Mouse (Mus musculus) heart, embryonic 16.5 days (tissue): Measurements from ENCODE around the gene Ubl3. TPM values are rescaled to one million over a fixed set of nuclear protein-coding genes. Genes with fewer than 3 reads are reported as not detected.
A peak's percentile ranks its signal among the peaks of the same experiment; 100 is the strongest.

Experiments used
- ATAC-seq: fragments of 200-750 bp; cut with Nextera tagmentation; replicated peaks from 2 replicates; pipeline ENCODE4 v1.8.0; 2017; ENCODE audit warnings: moderate number of reproducible peaks; ENCODE audit not compliant: insufficient read depth, low FRiP score; ENCODE audit errors: extremely low read depth
- H3K27ac ChIP-seq: fragments of 300-500 bp; sonication (generic); 2 replicates; pipeline ENCODE4 v1.5.1; 2014; ENCODE audit warnings: mild to moderate bottlenecking, low read length, control low read depth, moderate library complexity
- H3K27me3 ChIP-seq: fragments of 300-500 bp; sonication (generic); 2 replicates; pipeline ENCODE4 v1.6.1; 2014; ENCODE audit warnings: low read length, mixed read lengths; ENCODE audit not compliant: control insufficient read depth, insufficient read depth
- H3K36me3 ChIP-seq: fragments of 300-500 bp; sonication (generic); 2 replicates; pipeline ENCODE4 v1.6.1; 2014; ENCODE audit not compliant: control insufficient read depth, insufficient read depth
- H3K4me1 ChIP-seq: fragments of 300-500 bp; sonication (generic); 2 replicates; pipeline ENCODE4 v1.6.1; 2014; ENCODE audit warnings: low read length, mixed read lengths; ENCODE audit not compliant: control insufficient read depth, insufficient read depth
- H3K4me2 ChIP-seq: fragments of 300-500 bp; sonication (generic); 2 replicates; pipeline ENCODE4 v1.6.1; 2014; ENCODE audit warnings: low read depth, mild to moderate bottlenecking, control low read depth, low read length
- H3K4me3 ChIP-seq: fragments of 300-500 bp; sonication (generic); 2 replicates; pipeline ENCODE4 v1.5.1; 2014; ENCODE audit warnings: mild to moderate bottlenecking, control low read depth, low read length
- H3K9ac ChIP-seq: fragments of 300-500 bp; sonication (generic); 2 replicates; pipeline ENCODE4 v1.6.1; 2014; ENCODE audit warnings: low read length, control low read depth
- H3K9me3 ChIP-seq: fragments of 300-500 bp; sonication (generic); replicated peaks from 2 replicates; pipeline ENCODE4 v1.6.1; 2016; ENCODE audit warnings: low read length; ENCODE audit not compliant: control insufficient read depth
- WGBS: fragments of 180-500 bp; shearing (Covaris S2); extraction: QIAGEN DNeasy Blood & Tissue Kit; methylation state at CpG from one replicate; pipeline ENCODE4 v1.1.7; 2014; 5-methylcytosine and 5-hydroxymethylcytosine counted together
- polyA plus RNA-seq: library from polyadenylated mRNA; unstranded; fragments of >200 nt; fragmentation: Nextera tagmentation; extraction: Ambion mirVana; gene quantifications from 2 replicates; pipeline ENCODE4 v1.2.1, GENCODE M21; 2015

Gene Ubl3
- polyA plus RNA-seq, 1 experiment from 2014 or later = 70.9 TPM

DNA sequence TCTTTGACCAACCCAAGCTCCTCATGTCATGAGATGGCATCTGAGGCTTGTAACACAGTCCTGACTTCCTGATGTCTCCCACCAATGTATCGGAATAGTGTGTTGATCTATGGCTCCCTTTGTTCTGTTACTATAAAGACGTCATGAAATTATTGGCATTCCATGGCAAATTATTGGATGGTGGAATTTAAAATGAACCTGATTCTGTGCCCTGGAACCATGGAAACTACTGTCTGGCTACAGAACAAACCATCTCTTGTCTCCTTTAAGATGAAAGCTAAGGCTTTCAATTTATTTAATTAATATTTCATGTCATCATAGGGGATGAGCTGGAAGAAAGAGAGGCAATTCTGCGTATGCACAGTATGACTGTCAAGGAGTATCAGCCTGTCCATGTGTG lies 36.4 kb upstream of the Ubl3 start:
- 84% methylated on average over 3 of the region's 3 CpGs for WGBS
- Histone ChIP-seq H3K27ac (no peak overlapping the region), H3K27me3 (no peaks in the 10 kb centered on the region), H3K36me3 (no peaks in the 10 kb centered on the region), H3K9ac (no peak overlapping the region), H3K4me1 (no peaks in the 10 kb centered on the region), H3K4me2 (no peak overlapping the region), H3K4me3 (no peak overlapping the region), H3K9me3 (no peaks in the 10 kb centered on the region)
- no peak for ATAC-seq

DNA sequence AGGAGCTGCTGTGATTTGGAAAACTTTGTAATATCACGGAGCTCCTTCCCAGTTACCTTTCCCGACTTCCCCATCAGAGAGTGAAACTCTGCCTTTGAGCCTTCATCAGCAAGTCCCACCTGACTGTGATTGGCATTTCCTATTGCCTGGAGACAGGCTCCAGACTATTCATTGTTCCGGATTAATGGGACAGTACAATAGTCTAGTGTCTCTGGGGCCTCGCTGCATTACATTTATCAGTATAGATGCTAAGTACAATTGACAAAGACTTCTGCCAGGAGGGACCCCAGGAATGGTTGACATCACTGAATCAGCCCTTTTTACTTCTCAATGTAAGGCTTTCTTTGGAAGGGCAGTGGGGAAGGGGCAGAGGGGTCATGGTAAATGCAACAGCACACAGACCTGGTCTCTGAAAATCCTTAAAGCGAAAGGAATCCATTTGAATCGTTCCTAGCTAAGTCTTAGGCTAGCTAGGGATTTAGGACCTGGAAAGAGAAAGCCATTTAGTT lies 35.6 kb upstream of the Ubl3 start:
- no peak for ATAC-seq
- no peak overlapping the region for H3K9ac ChIP-seq
- WGBS = 68% methylated on average over 6 of the region's 6 CpGs
- no peaks in the 10 kb centered on the region for H3K4me1 ChIP-seq
- H3K36me3 ChIP-seq = no peaks in the 10 kb centered on the region
- H3K4me2 ChIP-seq = no peak overlapping the region
- no peak overlapping the region for H3K4me3 ChIP-seq
- H3K27ac ChIP-seq = no peak overlapping the region
- no peaks in the 10 kb centered on the region for H3K27me3 ChIP-seq
- 0 out of 2 replicates have a peak, but pooled peaks cover 2% of the 10 kb centered on the region for H3K9me3 ChIP-seq

DNA sequence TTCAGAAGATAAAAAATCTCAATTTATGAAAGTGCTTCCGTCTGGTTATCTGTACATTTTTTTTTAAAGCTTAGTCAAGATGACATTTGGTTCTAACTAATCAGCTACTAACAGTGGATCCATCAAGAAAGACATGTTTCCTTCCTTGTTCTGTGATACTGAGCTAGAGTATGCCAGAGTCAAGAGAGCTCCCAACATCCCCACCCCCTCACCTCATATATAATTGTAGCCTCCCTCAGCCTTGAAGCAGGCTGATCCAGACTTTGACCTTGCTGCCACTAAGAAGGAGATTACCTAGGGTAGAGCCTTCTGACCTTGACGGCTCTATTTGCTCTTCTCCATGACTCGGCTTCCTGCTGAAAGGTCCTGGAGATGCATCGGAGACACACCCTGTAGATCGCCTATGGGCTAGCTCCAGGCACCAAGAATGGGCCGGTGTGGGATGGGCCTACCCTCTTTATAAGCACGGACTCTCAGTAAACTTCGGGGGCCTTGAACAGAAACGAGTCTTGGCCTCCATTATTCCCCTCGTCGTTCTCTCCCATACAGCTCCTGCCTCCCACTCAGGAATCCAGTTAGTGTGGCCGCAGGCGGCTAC lies 27.9 kb upstream of the Ubl3 start:
- 0 out of 2 replicates have a peak, but pooled peaks cover 2% of the 10 kb centered on the region for H3K9me3 ChIP-seq
- no peak overlapping the region for H3K4me2 ChIP-seq
- no peaks in the 10 kb centered on the region for H3K27me3 ChIP-seq
- ATAC-seq = no peak
- H3K36me3 ChIP-seq = no peaks in the 10 kb centered on the region
- no peak overlapping the region for H3K9ac ChIP-seq
- no peak overlapping the region for H3K4me3 ChIP-seq
- no peaks in the 10 kb centered on the region for H3K4me1 ChIP-seq
- WGBS = 93% methylated on average over 13 of the region's 13 CpGs
- no peak overlapping the region for H3K27ac ChIP-seq

DNA sequence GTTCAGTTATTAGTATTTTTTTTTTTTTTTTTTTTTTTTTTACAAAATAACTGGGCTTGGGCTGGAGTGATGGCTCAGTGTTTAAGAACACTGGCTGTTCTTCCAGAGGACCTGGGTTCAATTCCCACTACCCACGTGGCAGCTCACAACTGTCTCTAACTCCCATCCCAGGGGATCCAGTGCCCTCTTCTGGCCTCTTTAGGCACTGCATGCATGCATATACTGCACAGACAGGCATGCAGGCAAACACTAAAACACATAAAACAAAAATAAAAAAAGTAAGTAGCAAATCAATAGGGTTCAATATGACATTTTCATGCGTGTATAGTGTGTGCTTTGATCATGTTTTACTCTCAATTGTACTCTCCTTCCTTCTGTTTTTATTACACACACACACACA lies 26.6 kb upstream of the Ubl3 start:
- no peak overlapping the region for H3K9ac ChIP-seq
- H3K9me3 ChIP-seq = 0 out of 2 replicates have a peak, but pooled peaks cover 2% of the 10 kb centered on the region
- no peaks in the 10 kb centered on the region for H3K36me3 ChIP-seq
- ATAC-seq = no peak
- 78% methylated on average over 2 of the region's 2 CpGs for WGBS
- H3K4me2 ChIP-seq = no peak overlapping the region
- peaks cover 4% of the 10 kb centered on the region for H3K4me1 ChIP-seq
- no peaks in the 10 kb centered on the region for H3K27me3 ChIP-seq
- H3K27ac ChIP-seq = no peak overlapping the region
- H3K4me3 ChIP-seq = no peak overlapping the region

DNA sequence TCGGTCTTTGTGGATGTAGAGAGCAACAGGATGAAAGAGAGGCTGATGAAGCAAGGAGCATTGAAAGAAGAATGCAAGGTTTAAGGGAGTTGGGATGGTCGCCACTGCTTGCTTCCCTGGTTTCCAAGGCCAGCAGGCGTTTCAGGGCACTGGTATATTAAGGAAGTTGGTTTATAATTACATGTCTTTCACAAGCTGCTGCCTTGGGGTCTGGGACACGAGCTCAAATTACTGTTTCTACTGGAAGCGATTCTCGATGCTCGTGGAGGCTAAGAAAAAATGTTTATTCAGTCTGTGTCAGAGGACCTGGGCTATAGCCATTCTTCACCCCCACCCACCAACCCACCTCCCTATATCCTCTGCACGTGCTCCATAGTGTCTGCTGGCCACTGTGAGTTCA lies 25.8 kb upstream of the Ubl3 start:
- no peak overlapping the region for H3K4me3 ChIP-seq
- ATAC-seq = no peak

DNA sequence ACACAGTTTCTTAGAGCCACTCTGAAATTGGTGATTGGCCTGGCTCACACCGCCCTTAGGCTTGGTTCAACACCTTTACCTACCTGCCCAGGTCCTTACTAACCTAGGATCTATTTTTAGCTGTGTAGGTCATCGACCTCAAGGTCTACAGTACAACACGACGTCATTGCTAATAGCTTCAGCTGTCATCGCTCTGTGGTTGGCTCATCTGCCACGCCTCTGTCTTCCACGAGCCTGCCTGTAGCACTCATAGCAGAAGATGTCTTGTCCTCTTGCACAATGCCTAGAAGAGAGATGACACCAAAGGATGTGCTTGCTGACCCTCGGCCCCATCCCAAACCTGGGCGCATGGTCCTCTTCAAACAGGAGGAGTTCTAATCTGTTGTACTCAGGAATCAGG lies 24.7 kb upstream of the Ubl3 start:
- Histone ChIP-seq H3K36me3 (no peaks in the 10 kb centered on the region), H3K27ac (no peak overlapping the region), H3K4me3 (no peak overlapping the region), H3K4me1 (peaks cover 4% of the 10 kb centered on the region), H3K4me2 (no peak overlapping the region), H3K9me3 (no peaks in the 10 kb centered on the region), H3K9ac (no peak overlapping the region), H3K27me3 (no peaks in the 10 kb centered on the region)
- WGBS = 59% methylated on average over 9 of the region's 9 CpGs
- ATAC-seq = no peak

More for the DNA sequence above, 25.8 kb upstream of the Ubl3 start:
- Histone ChIP-seq H3K36me3 (no peaks in the 10 kb centered on the region), H3K4me1 (peaks cover 4% of the 10 kb centered on the region), H3K9me3 (no peaks in the 10 kb centered on the region), H3K4me2 (no peak overlapping the region), H3K9ac (no peak overlapping the region), H3K27ac (no peak overlapping the region), H3K27me3 (no peaks in the 10 kb centered on the region)
- WGBS = 78% methylated on average over 8 of the region's 8 CpGs

DNA sequence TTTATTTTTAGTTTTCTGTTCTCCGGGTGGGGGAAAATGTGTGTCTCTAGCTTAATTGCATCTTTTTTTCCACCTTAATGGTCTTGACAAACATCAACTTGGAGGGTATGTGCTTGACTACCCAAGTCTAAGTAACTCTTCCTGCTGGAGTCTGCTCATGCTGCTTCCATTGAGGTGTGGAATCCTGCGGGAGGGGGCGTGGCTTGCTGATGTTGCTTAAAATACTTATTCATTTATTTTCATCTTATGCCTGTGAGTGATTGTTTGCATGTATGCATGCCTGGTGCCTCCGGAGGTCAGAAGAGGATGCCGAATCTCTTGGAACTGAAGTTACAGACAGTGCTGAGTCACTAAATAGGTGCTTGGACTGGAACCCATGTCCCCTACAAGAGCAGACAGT lies 22.6 kb upstream of the Ubl3 start:
- no peak overlapping the region for H3K27ac ChIP-seq
- H3K27me3 ChIP-seq = no peaks in the 10 kb centered on the region
- 32% methylated on average over 5 of the region's 5 CpGs for WGBS
- 0 out of 2 replicates have a peak overlapping the region, but pooled peaks have one; percentile 1 for H3K4me3 ChIP-seq
- H3K9me3 ChIP-seq = 0 out of 2 replicates have a peak, but pooled peaks cover 3% of the 10 kb centered on the region
- H3K9ac ChIP-seq = no peak overlapping the region
- no peak for ATAC-seq
- peak overlapping the region; percentile 31 for H3K4me2 ChIP-seq
- H3K4me1 ChIP-seq = peaks cover 4% of the 10 kb centered on the region
- no peaks in the 10 kb centered on the region for H3K36me3 ChIP-seq

DNA sequence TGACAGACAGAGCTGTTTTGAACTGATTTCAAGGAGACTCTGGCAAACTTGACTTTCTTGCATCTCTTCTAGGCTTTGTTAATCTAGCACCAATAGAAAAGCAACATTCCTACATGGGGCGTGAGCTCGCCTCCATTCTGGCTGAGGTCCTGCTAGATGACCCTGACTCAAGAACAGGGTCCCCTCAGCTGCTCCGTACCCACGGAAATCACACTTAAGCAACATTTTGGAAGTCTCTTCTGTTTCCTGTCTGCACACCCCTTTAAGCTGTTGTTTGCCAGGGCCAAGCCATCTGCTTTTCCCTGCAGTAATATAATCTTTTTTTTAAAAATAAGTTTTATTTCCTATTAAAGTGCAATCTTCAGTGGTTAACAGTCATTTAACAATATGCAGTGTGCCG lies 20.1 kb upstream of the Ubl3 start:
- Histone ChIP-seq H3K9ac (no peak overlapping the region), H3K4me3 (no peak overlapping the region), H3K4me2 (no peak overlapping the region), H3K9me3 (peaks cover 6% of the 10 kb centered on the region; the same call in 1 of the 2 replicates), H3K27ac (no peak overlapping the region), H3K27me3 (no peaks in the 10 kb centered on the region), H3K4me1 (peaks cover 10% of the 10 kb centered on the region), H3K36me3 (no peaks in the 10 kb centered on the region)
- no peak for ATAC-seq
- WGBS = 68% methylated on average over 5 of the region's 5 CpGs

DNA sequence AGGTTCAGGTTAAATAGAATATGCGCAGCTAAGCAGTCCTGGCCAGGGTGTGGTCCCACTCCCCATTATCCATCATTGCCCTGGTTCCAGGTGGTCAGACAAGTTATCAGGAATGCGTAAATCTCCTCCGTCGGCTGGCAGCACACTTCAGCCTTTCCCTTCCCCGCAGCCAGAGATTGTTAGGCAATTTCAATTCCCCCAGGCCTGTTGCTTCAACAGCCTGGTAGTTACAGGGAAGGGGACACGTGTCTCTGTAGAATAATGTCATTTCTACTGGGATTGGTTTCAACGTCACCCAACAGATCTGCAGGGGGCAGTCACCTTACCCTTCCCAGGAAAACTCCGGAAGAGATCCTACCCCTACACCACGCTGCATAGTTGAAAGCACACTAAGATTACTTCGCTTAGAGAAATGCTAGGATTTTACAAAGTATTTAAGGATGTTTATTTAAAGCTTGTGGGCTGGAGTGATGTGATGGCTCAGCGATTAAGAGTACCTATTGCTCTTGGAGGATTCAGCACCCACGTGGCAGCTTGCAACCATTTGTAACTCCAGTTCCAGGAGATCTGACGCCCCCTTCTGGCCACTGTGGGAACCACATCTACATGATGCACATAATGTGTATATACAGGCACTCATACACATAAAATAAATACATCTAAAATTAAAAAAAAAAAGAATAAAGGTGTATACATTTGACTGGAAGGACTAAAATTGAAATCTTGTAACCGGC lies 18.1 kb upstream of the Ubl3 start:
- Histone ChIP-seq H3K4me1 (peaks cover 10% of the 10 kb centered on the region), H3K9ac (no peak overlapping the region), H3K4me3 (no peak overlapping the region), H3K36me3 (no peaks in the 10 kb centered on the region), H3K9me3 (peaks cover 6% of the 10 kb centered on the region; the same call in 1 of the 2 replicates), H3K4me2 (no peak overlapping the region), H3K27me3 (no peaks in the 10 kb centered on the region), H3K27ac (no peak overlapping the region)
- 78% methylated on average over 14 of the region's 14 CpGs for WGBS
- ATAC-seq = no peak
